Mouse (Mus musculus) ES-E14 (cell line): ENCODE data around the gene Traf3ip2.

ENCODE experiments used
- CHD2 ChIP-seq: IDR thresholded peaks from 2 replicates; pipeline ENCODE4 v1.6.1; 2014; ENCODE audit warnings: mild to moderate bottlenecking, low read depth, low read length, inconsistent platforms
- HCFC1 ChIP-seq: IDR thresholded peaks from 2 replicates; pipeline ENCODE4 v1.6.1; 2012; ENCODE audit warnings: low read length, inconsistent platforms, borderline replicate concordance; ENCODE audit not compliant: insufficient read depth
- MAFK ChIP-seq: IDR thresholded peaks from 2 replicates; pipeline ENCODE4 v1.6.1; 2014; ENCODE audit warnings: mild to moderate bottlenecking, low read depth, low read length, inconsistent platforms; ENCODE audit not compliant: insufficient read depth
- ZC3H11A ChIP-seq: IDR thresholded peaks from 2 replicates; pipeline ENCODE4 v1.6.1; 2012; ENCODE audit warnings: low read depth, mild to moderate bottlenecking, inconsistent platforms, low read length, borderline replicate concordance
- ZNF384 ChIP-seq: IDR thresholded peaks from 2 replicates; pipeline ENCODE4 v1.6.1; 2012; ENCODE audit warnings: low read depth, low read length, inconsistent platforms

DNA sequence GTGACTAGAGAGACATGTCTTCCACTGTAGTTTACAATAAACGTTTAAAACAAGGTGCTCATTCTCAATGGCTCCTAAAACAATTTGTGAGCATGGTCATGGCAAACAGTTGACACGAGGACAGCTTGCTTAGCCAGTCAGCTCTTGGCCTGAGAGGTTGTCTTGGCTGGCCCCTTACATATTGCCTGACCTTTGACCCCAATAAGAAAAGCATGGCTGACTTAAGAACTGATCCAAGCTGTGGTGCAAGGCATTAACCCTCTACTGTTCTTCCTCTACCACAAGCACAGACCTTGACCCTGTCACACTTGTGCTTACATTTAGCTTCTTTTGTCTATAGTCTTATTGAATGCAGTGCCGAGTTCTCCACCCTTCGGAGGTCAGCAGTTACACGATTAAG is 48.0 kb downstream of the Traf3ip2 start:
- TF ChIP-seq ZNF384 (no peak), MAFK (no peak), HCFC1 (no peak), ZC3H11A (no peak), CHD2 (no peak)
